Mouse (Mus musculus): ENCODE measurements around the gene Polh. TPM values are rescaled to one million over a fixed set of nuclear protein-coding genes. Genes with fewer than 3 reads are reported as not detected.
A peak's percentile ranks its signal among the peaks of the same experiment; 100 is the strongest.

Gene Polh
- polyA plus RNA-seq (2015; fragmentation: Nextera tagmentation; extraction: Ambion mirVana), result 8.5 and 9.9 TPM in 2 replicates

GRCm38 (mm10) chr17:46202421-46203071, at the start of gene Polh, which contains the start of gene Xpo5:
Gene Polh, minus strand, starts transcription at chr17:46202645.
Gene Xpo5, plus strand, starts transcription at chr17:46202782.
- H3K4me3 ChIP-seq, result peak within 1 kb of the TSS; percentile 86
- peaks cover 32% of the 10 kb centered on the region for H3K36me3 ChIP-seq
- ATAC-seq (replicated peaks), result peak; percentile 97
- H3K9me3 ChIP-seq, result no peaks in the 10 kb centered on the region
- under 1% methylated on average over 66 of the region's 66 CpGs for WGBS
- no peaks in the 10 kb centered on the region for H3K27me3 ChIP-seq
- peaks cover 38% of the 10 kb centered on the region for H3K4me1 ChIP-seq
- peak within 1 kb of the TSS; percentile 82 for H3K9ac ChIP-seq (replicated peaks)
- peak within 1 kb of the TSS; percentile 83 for H3K4me2 ChIP-seq (replicated peaks)
- H3K27ac ChIP-seq (replicated peaks), result peak within 1 kb of the TSS; percentile 87

GRCm38 (mm10) chr17:46251174-46251573, 48.7 kb upstream of the Polh start:
- WGBS, result 74% methylated on average over 7 of the region's 7 CpGs
- H3K4me1 ChIP-seq, result peaks cover 42% of the 10 kb centered on the region

GRCm38 (mm10) chr17:46248189-46248522, 45.7 kb upstream of the Polh start:
- no peaks in the 10 kb centered on the region for H3K27me3 ChIP-seq
- ATAC-seq (replicated peaks), result peak; percentile 45
- H3K36me3 ChIP-seq, result peaks cover 61% of the 10 kb centered on the region
- H3K27ac ChIP-seq (replicated peaks), result peak overlapping the region; percentile 81
- H3K9me3 ChIP-seq, result no peaks in the 10 kb centered on the region
- peaks cover 25% of the 10 kb centered on the region for H3K4me1 ChIP-seq
- H3K9ac ChIP-seq (replicated peaks), result peak overlapping the region; percentile 86
- H3K4me3 ChIP-seq, result peak overlapping the region; percentile 70
- peak overlapping the region; percentile 85 for H3K4me2 ChIP-seq (replicated peaks)
- under 1% methylated on average over 37 of the region's 37 CpGs for WGBS

More at GRCm38 (mm10) chr17:46251174-46251573, 48.7 kb upstream of the Polh start:
- Histone ChIP-seq H3K27me3 (0 out of 2 replicates have a peak, but pooled peaks cover 4% of the 10 kb centered on the region), H3K9me3 (no peaks in the 10 kb centered on the region), H3K4me2 (replicated peaks) (no peak overlapping the region), H3K36me3 (peaks cover 31% of the 10 kb centered on the region), H3K4me3 (no peak overlapping the region), H3K9ac (replicated peaks) (no peak overlapping the region), H3K27ac (replicated peaks) (no peak overlapping the region)
- ATAC-seq (replicated peaks), result no peak

GRCm38 (mm10) chr17:46247512-46248188, 45.2 kb upstream of the Polh start, which contains the start of the genes Polr1c and Yipf3:
Gene Polr1c, minus strand, starts transcription at chr17:46248054.
Gene Yipf3, plus strand, starts transcription at chr17:46248080.
- no peaks in the 10 kb centered on the region for H3K27me3 ChIP-seq
- no peaks in the 10 kb centered on the region for H3K9me3 ChIP-seq
- peak within 1 kb of the TSS; percentile 81 for H3K27ac ChIP-seq (replicated peaks)
- peak; percentile 94 for ATAC-seq (replicated peaks)
- H3K4me1 ChIP-seq, result peaks cover 23% of the 10 kb centered on the region
- under 1% methylated on average over 53 of the region's 53 CpGs for WGBS
- H3K9ac ChIP-seq (replicated peaks), result peak within 1 kb of the TSS; percentile 86
- H3K36me3 ChIP-seq, result peaks cover 66% of the 10 kb centered on the region
- peak within 1 kb of the TSS; percentile 70 for H3K4me3 ChIP-seq
- peak within 1 kb of the TSS; percentile 85 for H3K4me2 ChIP-seq (replicated peaks)

- Histone ChIP-seq H3K4me3 (no peak overlapping the region), H3K4me1 (peaks cover 21% of the 10 kb centered on the region), H3K9me3 (no peaks in the 10 kb centered on the region), H3K4me2 (replicated peaks) (no peak overlapping the region), H3K27me3 (no peaks in the 10 kb centered on the region), H3K27ac (replicated peaks) (no peak overlapping the region), H3K36me3 (peaks cover 69% of the 10 kb centered on the region), H3K9ac (replicated peaks) (no peak overlapping the region)
- ATAC-seq (replicated peaks), result no peak
- 85% methylated on average over 10 of the region's 10 CpGs for WGBS
Observed at GRCm38 (mm10) chr17:46244579-46244978, 42.1 kb upstream of the Polh start.

GRCm38 (mm10) chr17:46243624-46244023, 41.2 kb upstream of the Polh start:
- ATAC-seq (replicated peaks), result no peak
- H3K27me3 ChIP-seq, result no peaks in the 10 kb centered on the region
- WGBS, result 54% methylated on average over 2 of the region's 2 CpGs
- peaks cover 12% of the 10 kb centered on the region for H3K4me1 ChIP-seq
- H3K9me3 ChIP-seq, result no peaks in the 10 kb centered on the region
- no peak overlapping the region for H3K9ac ChIP-seq (replicated peaks)
- peaks cover 74% of the 10 kb centered on the region for H3K36me3 ChIP-seq
- H3K4me3 ChIP-seq, result no peak overlapping the region
- H3K27ac ChIP-seq (replicated peaks), result no peak overlapping the region
- H3K4me2 ChIP-seq (replicated peaks), result no peak overlapping the region

GRCm38 (mm10) chr17:46242993-46243392, 40.5 kb upstream of the Polh start:
- ATAC-seq (replicated peaks), result no peak
- H3K9ac ChIP-seq (replicated peaks), result no peak overlapping the region
- H3K27ac ChIP-seq (replicated peaks), result no peak overlapping the region
- no peak overlapping the region for H3K4me2 ChIP-seq (replicated peaks)
- H3K27me3 ChIP-seq, result no peaks in the 10 kb centered on the region
- H3K9me3 ChIP-seq, result no peaks in the 10 kb centered on the region
- H3K4me3 ChIP-seq, result no peak overlapping the region
- peaks cover 80% of the 10 kb centered on the region for H3K36me3 ChIP-seq
- H3K4me1 ChIP-seq, result peaks cover 9% of the 10 kb centered on the region
- 93% methylated on average over 4 of the region's 4 CpGs for WGBS

- Histone ChIP-seq H3K9ac (replicated peaks) (no peak overlapping the region), H3K27ac (replicated peaks) (no peak overlapping the region)
- WGBS, result 90% methylated on average over 13 of the region's 13 CpGs
Observed at GRCm38 (mm10) chr17:46242274-46242673, 39.8 kb upstream of the Polh start.

GRCm38 (mm10) chr17:46241471-46241870, 39.0 kb upstream of the Polh start:
- no peak for ATAC-seq (replicated peaks)
- Histone ChIP-seq H3K4me3 (no peak overlapping the region), H3K4me1 (peaks cover under 1% of the 10 kb centered on the region; the same call in 1 of the 2 replicates), H3K27me3 (no peaks in the 10 kb centered on the region), H3K9me3 (no peaks in the 10 kb centered on the region), H3K36me3 (peaks cover 93% of the 10 kb centered on the region), H3K27ac (replicated peaks) (no peak overlapping the region), H3K4me2 (replicated peaks) (no peak overlapping the region), H3K9ac (replicated peaks) (no peak overlapping the region)
- 88% methylated on average over 11 of the region's 11 CpGs for WGBS

More at GRCm38 (mm10) chr17:46242274-46242673, 39.8 kb upstream of the Polh start:
- peaks cover 85% of the 10 kb centered on the region for H3K36me3 ChIP-seq
- H3K4me1 ChIP-seq, result peaks cover 9% of the 10 kb centered on the region
- ATAC-seq (replicated peaks), result no peak
- no peaks in the 10 kb centered on the region for H3K27me3 ChIP-seq
- H3K9me3 ChIP-seq, result no peaks in the 10 kb centered on the region
- no peak overlapping the region for H3K4me3 ChIP-seq
- no peak overlapping the region for H3K4me2 ChIP-seq (replicated peaks)

- Histone ChIP-seq H3K9me3 (no peaks in the 10 kb centered on the region), H3K27me3 (no peaks in the 10 kb centered on the region), H3K4me2 (replicated peaks) (no peak overlapping the region), H3K9ac (replicated peaks) (no peak overlapping the region), H3K4me3 (no peak overlapping the region), H3K36me3 (peaks cover 87% of the 10 kb centered on the region), H3K27ac (replicated peaks) (no peak overlapping the region), H3K4me1 (no peaks in the 10 kb centered on the region)
- 94% methylated on average over 15 of the region's 15 CpGs for WGBS
- no peak for ATAC-seq (replicated peaks)
Observed at GRCm38 (mm10) chr17:46239516-46240114, 37.2 kb upstream of the Polh start.

GRCm38 (mm10) chr17:46237480-46237879, 35.0 kb upstream of the Polh start:
- Histone ChIP-seq H3K4me1 (no peaks in the 10 kb centered on the region), H3K27me3 (no peaks in the 10 kb centered on the region), H3K4me3 (no peak overlapping the region), H3K36me3 (peaks cover 85% of the 10 kb centered on the region), H3K9ac (replicated peaks) (no peak overlapping the region), H3K9me3 (no peaks in the 10 kb centered on the region), H3K27ac (replicated peaks) (no peak overlapping the region), H3K4me2 (replicated peaks) (no peak overlapping the region)
- 82% methylated on average over 5 of the region's 5 CpGs for WGBS
- ATAC-seq (replicated peaks), result no peak

- peaks cover 81% of the 10 kb centered on the region for H3K36me3 ChIP-seq
- no peaks in the 10 kb centered on the region for H3K4me1 ChIP-seq
- H3K9ac ChIP-seq (replicated peaks), result no peak overlapping the region
- no peaks in the 10 kb centered on the region for H3K9me3 ChIP-seq
- 95% methylated on average over 6 of the region's 6 CpGs for WGBS
- no peak overlapping the region for H3K27ac ChIP-seq (replicated peaks)
- no peak for ATAC-seq (replicated peaks)
- no peak overlapping the region for H3K4me2 ChIP-seq (replicated peaks)
- H3K27me3 ChIP-seq, result no peaks in the 10 kb centered on the region
- no peak overlapping the region for H3K4me3 ChIP-seq
Observed at GRCm38 (mm10) chr17:46237079-46237478, 34.6 kb upstream of the Polh start.
